Mouse (Mus musculus) heart, embryonic 10.5 days (tissue): Measurements from ENCODE around the gene Arfrp1. TPM values are rescaled to one million over a fixed set of nuclear protein-coding genes. Genes with fewer than 3 reads are reported as not detected.
A peak's percentile ranks its signal among the peaks of the same experiment; 100 is the strongest.

Experiments used
- DNase-seq: peaks from one replicate; pipeline ENCODE4 v3.0.0-alpha.2; 2017; ENCODE audit warnings: low spot score
- H3K27ac ChIP-seq: fragments of 300-500 bp; sonication (generic); 2 replicates; pipeline ENCODE4 v1.5.1; 2016; ENCODE audit warnings: mild to moderate bottlenecking
- H3K27me3 ChIP-seq: fragments of 300-500 bp; sonication (generic); 2 replicates; pipeline ENCODE4 v1.6.1; 2016; ENCODE audit warnings: mild to moderate bottlenecking; ENCODE audit not compliant: poor library complexity, insufficient read depth, severe bottlenecking
- H3K36me3 ChIP-seq: fragments of 300-500 bp; sonication (generic); 2 replicates; pipeline ENCODE4 v1.6.1; 2016; ENCODE audit warnings: mild to moderate bottlenecking, moderate library complexity
- H3K4me1 ChIP-seq: fragments of 300-500 bp; sonication (generic); 2 replicates; pipeline ENCODE4 v1.6.1; 2016; ENCODE audit warnings: mild to moderate bottlenecking
- H3K4me3 ChIP-seq: fragments of 300-500 bp; sonication (generic); 2 replicates; pipeline ENCODE4 v1.5.1; 2016; ENCODE audit warnings: mild to moderate bottlenecking, moderate library complexity
- H3K9me3 ChIP-seq: fragments of 300-500 bp; sonication (generic); 2 replicates; pipeline ENCODE4 v1.6.1; 2016; ENCODE audit warnings: mild to moderate bottlenecking, moderate library complexity
- WGBS: fragments of 180-500 bp; shearing (Covaris S2); methylation state at CpG from one replicate; pipeline ENCODE4 v1.1.7; 2016; 5-methylcytosine and 5-hydroxymethylcytosine counted together
- polyA plus RNA-seq: library from polyadenylated mRNA; unstranded; fragments of >200 nt; fragmentation: Nextera tagmentation; extraction: Ambion mirVana; gene quantifications from 2 replicates; pipeline ENCODE4 v1.2.1, GENCODE M21; 2016

Arfrp1 gene
- 64.1 and 65.6 TPM in 2 replicates for polyA plus RNA-seq

DNA sequence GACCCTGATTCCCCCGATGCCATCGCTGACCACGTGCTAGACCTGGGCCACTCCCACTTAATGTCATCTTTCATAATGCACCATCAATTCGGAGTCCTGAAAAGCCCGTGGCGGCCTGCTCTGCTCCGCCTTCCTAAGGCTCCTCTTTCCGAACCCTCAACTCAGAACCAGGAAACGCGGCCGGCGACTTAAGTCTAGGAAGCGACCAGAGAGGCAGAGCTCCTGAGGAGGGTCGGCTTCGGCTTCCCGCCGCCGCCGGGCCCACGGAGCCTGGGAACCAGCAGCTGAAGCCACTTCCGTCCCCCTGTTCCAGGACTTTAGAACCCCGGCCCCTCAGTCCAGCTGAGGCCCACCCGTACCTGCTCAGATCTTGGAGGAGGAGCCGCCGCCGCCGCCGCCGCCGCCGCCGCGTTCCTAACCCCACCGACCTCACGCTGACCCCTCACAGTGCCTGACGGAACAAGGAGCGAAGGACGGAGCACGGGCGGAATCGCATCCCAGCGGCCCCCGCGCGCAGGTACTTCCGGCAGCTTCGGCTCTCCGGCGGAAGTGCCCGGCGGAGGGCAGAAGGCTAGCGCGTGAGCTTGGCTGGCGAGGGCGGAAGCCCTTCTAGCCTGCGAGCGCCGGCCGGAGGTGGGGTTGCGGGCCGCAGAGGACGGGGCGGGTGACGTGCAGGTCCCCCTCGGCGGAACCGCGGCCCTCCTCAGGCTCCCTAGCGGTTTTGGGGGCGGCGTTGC, at the start of gene Arfrp1, which contains the start of gene Zgpat:
Gene Arfrp1 (minus strand): TSS at position 545 of the 737 bp plus-strand sequence.
Gene Zgpat (plus strand): TSS at position 69 of the 737 bp plus-strand sequence.
- no peaks in the 10 kb centered on the region for H3K27me3 ChIP-seq
- peak; percentile 96 for DNase-seq
- peaks cover 43% of the 10 kb centered on the region for H3K36me3 ChIP-seq
- H3K9me3 ChIP-seq: no peaks in the 10 kb centered on the region
- H3K4me1 ChIP-seq: peaks cover 29% of the 10 kb centered on the region
- under 1% methylated on average over 71 of the region's 71 CpGs for WGBS
- H3K4me3 ChIP-seq: peak within 1 kb of the TSS; percentile 78
- peak within 1 kb of the TSS; percentile 96 for H3K27ac ChIP-seq

GRCm38 (mm10) chr2:181413141-181413540, 47.9 kb upstream of the Arfrp1 start:
- H3K9me3 ChIP-seq: no peaks in the 10 kb centered on the region
- H3K36me3 ChIP-seq: peaks cover 12% of the 10 kb centered on the region; the same call in 1 of the 2 replicates
- no peaks in the 10 kb centered on the region for H3K27me3 ChIP-seq
- WGBS: 60% methylated on average over 2 of the region's 2 CpGs
- peaks cover 12% of the 10 kb centered on the region for H3K4me1 ChIP-seq
- no peak overlapping the region for H3K4me3 ChIP-seq
- no peak for DNase-seq
- no peak overlapping the region for H3K27ac ChIP-seq

- Histone ChIP-seq H3K4me1 (0 out of 2 replicates have a peak, but pooled peaks cover 8% of the 10 kb centered on the region), H3K36me3 (peaks cover 18% of the 10 kb centered on the region; the same call in 1 of the 2 replicates), H3K27ac (no peak overlapping the region), H3K4me3 (no peak overlapping the region), H3K27me3 (no peaks in the 10 kb centered on the region), H3K9me3 (no peaks in the 10 kb centered on the region)
- DNase-seq: peak; percentile 88
- WGBS: 44% methylated on average over 4 of the region's 4 CpGs
Observed at GRCm38 (mm10) chr2:181410760-181411473, 45.7 kb upstream of the Arfrp1 start.

GRCm38 (mm10) chr2:181409643-181410042, 44.4 kb upstream of the Arfrp1 start:
- H3K4me3 ChIP-seq: no peak overlapping the region
- no peaks in the 10 kb centered on the region for H3K9me3 ChIP-seq
- no peak overlapping the region for H3K27ac ChIP-seq
- WGBS: 77% methylated on average over 7 of the region's 7 CpGs
- H3K4me1 ChIP-seq: 0 out of 2 replicates have a peak, but pooled peaks cover 6% of the 10 kb centered on the region
- peaks cover 24% of the 10 kb centered on the region; the same call in 1 of the 2 replicates for H3K36me3 ChIP-seq
- no peaks in the 10 kb centered on the region for H3K27me3 ChIP-seq
- DNase-seq: no peak

GRCm38 (mm10) chr2:181403722-181404121, 38.5 kb upstream of the Arfrp1 start:
- H3K4me1 ChIP-seq: no peaks in the 10 kb centered on the region
- H3K27ac ChIP-seq: no peak overlapping the region
- 85% methylated on average over 3 of the region's 3 CpGs for WGBS
- peaks cover 16% of the 10 kb centered on the region; the same call in 1 of the 2 replicates for H3K36me3 ChIP-seq
- H3K9me3 ChIP-seq: no peaks in the 10 kb centered on the region
- H3K4me3 ChIP-seq: no peak overlapping the region
- no peak for DNase-seq
- no peaks in the 10 kb centered on the region for H3K27me3 ChIP-seq

DNA sequence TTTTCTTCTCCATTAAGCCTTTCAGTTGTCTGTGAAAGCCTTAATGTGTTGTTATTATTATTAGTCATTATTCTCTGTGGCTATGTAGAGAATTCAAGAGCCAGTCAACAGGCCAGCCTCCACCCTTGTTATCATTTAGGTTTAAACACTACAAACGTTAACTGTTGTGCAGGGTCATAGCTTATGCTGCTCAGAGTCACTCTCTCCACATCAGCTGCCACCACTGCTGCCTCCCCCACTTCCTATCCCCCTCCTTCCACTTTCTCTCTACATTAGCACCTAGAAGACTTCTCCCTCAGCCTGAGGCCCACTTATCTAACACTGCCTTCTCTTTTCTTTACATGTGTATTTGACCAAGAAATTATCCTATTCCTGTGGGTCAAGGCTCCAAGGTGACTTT, 36.3 kb upstream of the Arfrp1 start:
- H3K4me3 ChIP-seq: no peak overlapping the region
- no peak overlapping the region for H3K27ac ChIP-seq
- H3K27me3 ChIP-seq: no peaks in the 10 kb centered on the region
- H3K4me1 ChIP-seq: no peaks in the 10 kb centered on the region
- DNase-seq: no peak
- peaks cover 11% of the 10 kb centered on the region; the same call in 1 of the 2 replicates for H3K36me3 ChIP-seq
- H3K9me3 ChIP-seq: no peaks in the 10 kb centered on the region
- 19% methylated on average over 1 of the region's 1 CpGs for WGBS

GRCm38 (mm10) chr2:181397207-181397761, 32.1 kb upstream of the Arfrp1 start:
- Histone ChIP-seq H3K4me1 (no peaks in the 10 kb centered on the region), H3K27ac (no peak overlapping the region), H3K4me3 (no peak overlapping the region), H3K27me3 (no peaks in the 10 kb centered on the region), H3K36me3 (peaks cover 17% of the 10 kb centered on the region), H3K9me3 (no peaks in the 10 kb centered on the region)
- WGBS: 69% methylated on average over 5 of the region's 5 CpGs
- no peak for DNase-seq

GRCm38 (mm10) chr2:181394086-181394485, 28.9 kb upstream of the Arfrp1 start:
- no peak for DNase-seq
- no peaks in the 10 kb centered on the region for H3K4me1 ChIP-seq
- no peak overlapping the region for H3K27ac ChIP-seq
- H3K9me3 ChIP-seq: no peaks in the 10 kb centered on the region
- WGBS: 92% methylated on average over 3 of the region's 3 CpGs
- H3K36me3 ChIP-seq: peaks cover 40% of the 10 kb centered on the region
- H3K4me3 ChIP-seq: no peak overlapping the region
- H3K27me3 ChIP-seq: no peaks in the 10 kb centered on the region

GRCm38 (mm10) chr2:181392600-181393213, 27.5 kb upstream of the Arfrp1 start:
- Histone ChIP-seq H3K9me3 (no peaks in the 10 kb centered on the region), H3K36me3 (peaks cover 40% of the 10 kb centered on the region), H3K4me3 (no peak overlapping the region), H3K27me3 (no peaks in the 10 kb centered on the region), H3K27ac (no peak overlapping the region), H3K4me1 (no peaks in the 10 kb centered on the region)
- WGBS: 22% methylated on average over 4 of the region's 4 CpGs
- DNase-seq: peak; percentile 90

GRCm38 (mm10) chr2:181391541-181391940, 26.3 kb upstream of the Arfrp1 start:
- WGBS: 69% methylated on average over 2 of the region's 2 CpGs

DNA sequence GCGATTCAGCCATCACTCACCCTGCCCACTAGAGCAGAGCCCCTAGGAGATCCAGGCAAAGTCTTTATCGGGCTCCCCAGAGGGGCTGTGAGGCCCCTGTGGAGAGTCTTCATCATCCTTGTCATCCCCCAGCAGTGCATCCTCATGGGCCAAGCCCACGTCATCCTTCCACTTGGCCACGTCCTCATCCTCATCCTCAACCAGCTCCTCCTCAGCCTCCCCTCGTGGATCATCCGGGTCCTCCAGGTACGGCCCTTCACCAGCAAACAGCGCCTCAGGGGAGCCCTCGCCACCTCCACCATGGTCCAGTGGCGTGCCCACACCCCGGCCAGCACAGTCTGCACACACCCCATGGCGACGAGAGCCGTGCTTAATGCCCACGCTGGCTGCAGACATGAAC, 25.8 kb upstream of the Arfrp1 start:
- no peak for DNase-seq
- H3K36me3 ChIP-seq: peaks cover 55% of the 10 kb centered on the region

More at GRCm38 (mm10) chr2:181391541-181391940, 26.3 kb upstream of the Arfrp1 start:
- Histone ChIP-seq H3K4me3 (no peak overlapping the region), H3K27ac (no peak overlapping the region), H3K9me3 (no peaks in the 10 kb centered on the region), H3K36me3 (peaks cover 50% of the 10 kb centered on the region), H3K27me3 (no peaks in the 10 kb centered on the region), H3K4me1 (no peaks in the 10 kb centered on the region; the same call in 1 of the 2 replicates)
- no peak for DNase-seq

DNA sequence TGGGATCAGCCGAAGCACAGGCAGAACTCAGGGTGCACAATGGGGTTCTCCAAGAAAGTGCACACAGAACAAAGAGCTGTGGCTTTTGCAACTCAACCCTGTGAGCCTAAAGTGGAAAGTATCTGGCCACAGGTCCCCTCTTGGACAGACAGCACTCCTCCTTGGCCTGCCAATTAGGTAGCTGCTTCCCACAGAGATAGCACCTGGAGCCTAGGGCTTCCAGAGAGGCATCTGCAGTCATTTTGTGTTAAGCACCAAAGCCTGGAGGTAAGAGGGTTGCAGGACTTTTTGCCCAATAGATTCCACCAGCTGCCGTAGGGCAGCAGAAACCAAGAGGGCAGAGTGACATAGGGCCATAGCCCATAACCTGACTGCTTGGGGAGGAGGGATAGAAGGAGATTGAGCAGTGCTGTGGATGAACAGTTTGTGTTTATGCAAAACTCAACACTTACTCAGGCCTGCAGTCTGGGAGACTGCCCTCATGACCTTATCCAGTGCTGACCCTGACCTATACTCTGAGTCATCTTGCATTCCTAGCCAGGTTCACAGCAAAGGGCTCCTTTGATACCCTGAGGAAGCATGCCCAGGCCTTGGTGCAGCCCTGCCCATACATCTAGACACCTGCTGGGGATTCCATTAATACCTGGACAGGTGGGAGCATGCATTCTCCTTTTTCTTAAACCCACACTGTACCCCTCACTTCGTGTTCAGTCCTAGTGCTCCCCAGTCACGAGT, 25.1 kb upstream of the Arfrp1 start:
- Histone ChIP-seq H3K4me3 (no peak overlapping the region), H3K27me3 (no peaks in the 10 kb centered on the region), H3K36me3 (peaks cover 59% of the 10 kb centered on the region), H3K9me3 (no peaks in the 10 kb centered on the region), H3K4me1 (no peaks in the 10 kb centered on the region; the same call in 1 of the 2 replicates), H3K27ac (no peak overlapping the region)
- 77% methylated on average over 4 of the region's 4 CpGs for WGBS
- DNase-seq: no peak

More for the DNA sequence above, 25.8 kb upstream of the Arfrp1 start:
- 84% methylated on average over 15 of the region's 15 CpGs for WGBS
- Histone ChIP-seq H3K27me3 (no peaks in the 10 kb centered on the region), H3K27ac (no peak overlapping the region), H3K4me3 (no peak overlapping the region), H3K9me3 (no peaks in the 10 kb centered on the region), H3K4me1 (no peaks in the 10 kb centered on the region; the same call in 1 of the 2 replicates)
